Mouse (Mus musculus): ENCODE data around the gene Kif24.
A peak's percentile ranks its signal among the peaks of the same experiment; 100 is the strongest.
"Not testable (repeated sequence)": the region's sequence is repeated elsewhere in the genome, so short reads cannot be mapped to it uniquely, and the experiment has no call there.

The Kif24 gene

GRCm38 (mm10) chr4:41492951-41493350 lies 28.3 kb upstream of the Kif24 start:
- DNase-seq: no peak

- DNase-seq: peak; percentile 70
Observed at GRCm38 (mm10) chr4:41481601-41482017, 16.9 kb upstream of the Kif24 start.

GRCm38 (mm10) chr4:41480254-41480653 lies 15.6 kb upstream of the Kif24 start:
- no peak for DNase-seq

GRCm38 (mm10) chr4:41479456-41479804 lies 14.7 kb upstream of the Kif24 start:
- DNase-seq: no peak

- no peak for DNase-seq
Observed at GRCm38 (mm10) chr4:41478751-41479455, 14.2 kb upstream of the Kif24 start.

GRCm38 (mm10) chr4:41477648-41478160 lies 13.0 kb upstream of the Kif24 start:
- no peak for DNase-seq

GRCm38 (mm10) chr4:41471384-41471689 lies 6.7 kb upstream of the Kif24 start:
- no peak for DNase-seq

GRCm38 (mm10) chr4:41470684-41471383 lies 6.1 kb upstream of the Kif24 start:
- DNase-seq: no peak

- no peak for DNase-seq
Observed at GRCm38 (mm10) chr4:41470051-41470683, 5.5 kb upstream of the Kif24 start.

- no peak for DNase-seq
Observed at GRCm38 (mm10) chr4:41469199-41469598, 4.5 kb upstream of the Kif24 start.

- peak; percentile 68 for DNase-seq
Observed at GRCm38 (mm10) chr4:41468396-41469080, 3.9 kb upstream of the Kif24 start.

- DNase-seq: no peak
Observed at GRCm38 (mm10) chr4:41465287-41465665, 589 bp upstream of the Kif24 start.

- not testable (repeated sequence) for DNase-seq
Observed at GRCm38 (mm10) chr4:41463051-41463738, 1.5 kb downstream of the Kif24 start.

GRCm38 (mm10) chr4:41460690-41461089 lies 4.0 kb downstream of the Kif24 start:
- DNase-seq: no peak

GRCm38 (mm10) chr4:41447595-41447994 lies 17.1 kb downstream of the Kif24 start:
- no peak for DNase-seq

- DNase-seq: no peak
Observed at GRCm38 (mm10) chr4:41442790-41443302, 21.8 kb downstream of the Kif24 start.

- DNase-seq: no peak
Observed at GRCm38 (mm10) chr4:41438931-41439330, 25.8 kb downstream of the Kif24 start.

GRCm38 (mm10) chr4:41416966-41417365 lies 47.7 kb downstream of the Kif24 start:
- DNase-seq: no peak

- no peak for DNase-seq
Observed at GRCm38 (mm10) chr4:41409341-41409740, 55.3 kb downstream of the Kif24 start.

GRCm38 (mm10) chr4:41407353-41407752 lies 57.3 kb downstream of the Kif24 start:
- DNase-seq: no peak

GRCm38 (mm10) chr4:41406597-41406996 lies 58.1 kb downstream of the Kif24 start:
- no peak for DNase-seq

- DNase-seq: no peak
Observed at GRCm38 (mm10) chr4:41401573-41401972, 63.1 kb downstream of the Kif24 start.

- no peak for DNase-seq
Observed at GRCm38 (mm10) chr4:41401167-41401566, 63.5 kb downstream of the Kif24 start.
